Mouse (Mus musculus): Measurements from ENCODE around the gene Tmem41b. TPM values are rescaled to one million over a fixed set of nuclear protein-coding genes. Genes with fewer than 3 reads are reported as not detected.

Gene Tmem41b
- polyA plus RNA-seq, 1 experiment, result 35.0 TPM

GRCm38 (mm10) chr7:109924965-109925364 is 61.8 kb downstream of the Tmem41b start:
- DNase-seq (ENCODE audit: low spot score), result no peak

DNA sequence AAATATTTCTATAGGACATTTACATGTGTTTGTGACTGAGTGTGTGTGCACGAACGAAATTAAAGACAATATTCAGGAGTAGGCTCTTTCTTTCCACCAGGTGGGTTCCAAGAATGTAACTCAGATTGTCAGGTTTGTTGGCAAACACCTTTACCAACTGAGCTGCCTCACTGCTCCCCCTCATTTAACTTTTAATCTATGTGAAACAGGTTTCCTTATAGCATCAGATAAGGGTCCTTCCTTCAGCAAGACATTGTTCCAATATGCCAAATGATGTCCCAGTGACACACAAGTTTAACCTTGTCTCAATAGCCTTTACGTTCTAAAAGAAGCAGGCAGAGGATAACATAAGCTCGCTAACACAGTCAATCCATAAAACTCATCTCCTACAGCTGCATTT is 63.8 kb downstream of the Tmem41b start:
- DNase-seq (ENCODE audit: low spot score), result no peak

Other genes starting within 250 kb of the Tmem41b start
- gene Tmem9b, start 234.1 kb downstream of the Tmem41b start, polyA plus RNA-seq (2012; rRNA removed), result 44.5 and 52.9 TPM in 2 replicates
- 0.18 and 0.43 TPM in 2 replicates for gene Nrip3, start 204.9 kb downstream of the Tmem41b start, polyA plus RNA-seq (2012; rRNA removed)
- gene Scube2, start 121.2 kb downstream of the Tmem41b start, polyA plus RNA-seq (2012; rRNA removed), result 7.4 and 16.3 TPM in 2 replicates
- gene Dennd5a, start 26.5 kb downstream of the Tmem41b start, polyA plus RNA-seq (2012; rRNA removed), result 63.8 and 75.8 TPM in 2 replicates
- gene Ipo7, start 31.3 kb upstream of the Tmem41b start, polyA plus RNA-seq (2012; rRNA removed), result 31.9 and 38.2 TPM in 2 replicates
- 13.3 and 14.9 TPM in 2 replicates for gene Zfp143, start 74.3 kb upstream of the Tmem41b start, polyA plus RNA-seq (2012; rRNA removed)
- 13.5 and 13.6 TPM in 2 replicates for gene Wee1, start 135.1 kb upstream of the Tmem41b start, polyA plus RNA-seq (2012; rRNA removed)
- gene Swap70, start 234.8 kb upstream of the Tmem41b start, polyA plus RNA-seq (2012; rRNA removed), result 15.2 and 18.3 TPM in 2 replicates

Data from urinary bladder, adult 2 months (tissue).